Mouse (Mus musculus): ENCODE data around the gene Setd1a. TPM values are rescaled to one million over a fixed set of nuclear protein-coding genes. Genes with fewer than 3 reads are reported as not detected.
A peak's percentile ranks its signal among the peaks of the same experiment; 100 is the strongest.

Gene Setd1a
- polyA plus RNA-seq, 1 experiment from 2014 or later = 17.4 TPM

DNA sequence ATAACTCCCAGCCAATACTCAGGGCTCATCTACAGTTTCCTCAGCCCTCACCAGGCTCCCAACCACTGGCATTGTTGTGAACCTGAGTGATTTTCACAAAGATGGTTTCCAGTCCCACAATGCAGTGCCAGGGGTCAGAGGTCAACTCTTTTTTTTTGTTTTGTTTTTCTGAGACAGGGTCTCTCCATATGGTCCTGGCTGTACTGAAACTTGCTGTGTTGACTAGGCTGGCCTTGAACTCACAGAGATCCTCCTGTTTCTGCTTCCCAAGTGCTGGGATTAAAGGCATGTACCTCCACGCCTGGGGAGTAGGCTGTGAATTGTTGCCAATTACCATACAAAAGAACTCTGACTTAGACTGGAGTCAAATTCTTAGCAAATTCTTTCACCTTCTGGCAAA, 33.4 kb downstream of the Setd1a start:
- H3K4me1 ChIP-seq (replicated peaks) = 0 out of 2 replicates have a peak, but pooled peaks cover 2% of the 10 kb centered on the region
- no peak overlapping the region for H3K4me3 ChIP-seq (replicated peaks)
- ATAC-seq = no peak
- no peaks in the 10 kb centered on the region for H3K9me3 ChIP-seq
- no peaks in the 10 kb centered on the region for H3K36me3 ChIP-seq
- no peak overlapping the region for H3K27ac ChIP-seq
- no peak overlapping the region for H3K4me2 ChIP-seq (replicated peaks)
- no peak overlapping the region for H3K9ac ChIP-seq
- H3K27me3 ChIP-seq (replicated peaks) = no peaks in the 10 kb centered on the region
- 94% methylated on average over 1 of the region's 1 CpGs for WGBS

- Histone ChIP-seq H3K4me2 (replicated peaks) (no peak overlapping the region), H3K9ac (no peak overlapping the region), H3K27ac (no peak overlapping the region), H3K27me3 (replicated peaks) (no peaks in the 10 kb centered on the region), H3K4me3 (replicated peaks) (no peak overlapping the region), H3K9me3 (no peaks in the 10 kb centered on the region), H3K36me3 (no peaks in the 10 kb centered on the region), H3K4me1 (replicated peaks) (no peaks in the 10 kb centered on the region)
- no peak for ATAC-seq
- WGBS = 78% methylated on average over 10 of the region's 10 CpGs
These were observed 34.2 kb downstream of the Setd1a start for GRCm38 (mm10) chr7:127810650-127811049.

DNA sequence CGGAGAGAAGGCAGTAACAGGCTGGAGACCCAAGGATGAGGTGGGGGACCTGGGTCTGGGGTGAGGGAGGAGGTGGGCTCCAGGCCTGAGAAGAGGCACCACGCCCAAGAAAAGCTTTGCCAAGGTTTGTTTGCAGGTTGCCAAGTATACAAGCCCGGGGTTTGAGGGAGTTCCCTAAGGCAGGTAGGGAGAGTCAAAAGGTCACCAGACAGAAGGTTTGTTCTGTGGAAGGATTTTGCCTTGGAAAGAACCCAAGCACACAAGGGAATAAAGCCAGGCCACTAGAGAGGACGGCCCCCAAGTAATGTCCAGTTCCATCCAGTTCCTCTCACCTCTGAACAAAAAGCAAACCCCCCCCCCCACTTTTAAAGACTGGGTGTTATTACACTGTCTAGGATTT, 34.8 kb downstream of the Setd1a start:
- Histone ChIP-seq H3K27ac (no peak overlapping the region), H3K9me3 (no peaks in the 10 kb centered on the region), H3K9ac (no peak overlapping the region), H3K4me1 (replicated peaks) (no peaks in the 10 kb centered on the region), H3K36me3 (no peaks in the 10 kb centered on the region), H3K27me3 (replicated peaks) (no peaks in the 10 kb centered on the region), H3K4me2 (replicated peaks) (no peak overlapping the region), H3K4me3 (replicated peaks) (no peak overlapping the region)
- no peak for ATAC-seq
- WGBS = 71% methylated on average over 4 of the region's 4 CpGs

- ATAC-seq = no peak
- Histone ChIP-seq H3K4me3 (replicated peaks) (no peak overlapping the region), H3K27me3 (replicated peaks) (no peaks in the 10 kb centered on the region), H3K4me2 (replicated peaks) (no peak overlapping the region), H3K9ac (no peak overlapping the region), H3K4me1 (replicated peaks) (no peaks in the 10 kb centered on the region), H3K36me3 (no peaks in the 10 kb centered on the region), H3K9me3 (no peaks in the 10 kb centered on the region), H3K27ac (no peak overlapping the region)
- 83% methylated on average over 3 of the region's 3 CpGs for WGBS
These were observed 35.8 kb downstream of the Setd1a start for GRCm38 (mm10) chr7:127812292-127812691.

DNA sequence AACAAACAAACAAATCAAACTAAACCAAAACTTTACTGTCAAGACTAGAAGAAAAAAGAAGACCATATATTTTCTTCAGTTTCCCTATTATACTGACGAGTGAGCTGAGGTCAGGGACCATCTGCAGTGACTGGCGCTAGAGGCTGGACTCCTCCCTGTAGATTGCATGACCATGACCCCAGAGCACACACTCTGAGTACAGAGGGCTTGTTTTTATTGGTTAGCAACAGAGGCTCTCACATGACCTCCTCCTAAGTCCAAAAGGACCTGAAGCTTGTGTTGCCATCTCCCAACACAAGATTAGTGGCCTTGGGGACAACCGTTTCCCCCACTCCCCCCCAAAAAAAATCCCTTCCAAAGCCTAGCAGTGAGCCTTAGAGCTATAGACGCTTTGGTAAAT, 37.4 kb downstream of the Setd1a start:
- Histone ChIP-seq H3K27me3 (replicated peaks) (no peaks in the 10 kb centered on the region), H3K4me1 (replicated peaks) (no peaks in the 10 kb centered on the region), H3K4me2 (replicated peaks) (no peak overlapping the region), H3K4me3 (replicated peaks) (no peak overlapping the region), H3K9me3 (no peaks in the 10 kb centered on the region), H3K36me3 (no peaks in the 10 kb centered on the region), H3K27ac (peak overlapping the region; percentile 29; the same call in 1 of the 2 replicates), H3K9ac (no peak overlapping the region)
- ATAC-seq = peak; percentile 63; the same call in 1 of the 2 replicates
- WGBS = 72% methylated on average over 4 of the region's 4 CpGs

DNA sequence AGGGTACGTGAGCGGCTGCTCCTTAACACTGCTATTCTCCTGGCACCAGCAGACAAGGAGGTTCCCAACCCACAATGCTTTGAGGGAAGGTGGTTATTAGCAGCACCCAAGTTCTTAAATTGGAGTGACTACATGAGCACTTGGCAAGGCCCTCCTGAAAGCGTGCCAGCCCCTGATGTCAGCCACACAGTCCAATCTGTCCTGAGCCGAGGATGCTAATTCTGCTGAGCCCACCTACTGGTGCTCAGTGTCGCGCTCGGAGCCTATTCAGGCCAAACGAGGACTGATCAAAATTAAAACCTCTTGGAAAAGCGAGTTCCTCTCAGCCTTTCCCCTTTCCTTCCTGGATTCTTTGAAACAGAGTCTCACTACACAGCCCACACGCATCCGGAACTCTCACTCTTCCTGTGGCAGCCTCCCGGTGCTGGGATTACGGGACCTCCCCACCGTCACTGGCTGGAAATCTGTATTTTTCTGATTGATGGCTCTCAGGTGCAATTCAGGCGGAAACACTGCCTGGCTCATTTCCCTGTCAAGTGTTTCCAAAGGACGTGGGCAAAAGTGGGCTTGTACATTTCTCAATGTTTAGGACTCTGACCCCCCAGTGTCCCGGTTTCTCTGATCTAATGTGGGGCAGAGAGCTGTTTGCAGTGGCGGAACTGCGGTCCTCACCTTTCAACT, 37.9 kb downstream of the Setd1a start:
- no peaks in the 10 kb centered on the region for H3K36me3 ChIP-seq
- H3K27me3 ChIP-seq (replicated peaks) = no peaks in the 10 kb centered on the region
- WGBS = 75% methylated on average over 19 of the region's 19 CpGs
- no peaks in the 10 kb centered on the region for H3K4me1 ChIP-seq (replicated peaks)
- H3K9me3 ChIP-seq = no peaks in the 10 kb centered on the region
- ATAC-seq = no peak
- H3K4me2 ChIP-seq (replicated peaks) = no peak overlapping the region
- no peak overlapping the region for H3K4me3 ChIP-seq (replicated peaks)
- H3K27ac ChIP-seq = peak overlapping the region; percentile 29; the same call in 1 of the 2 replicates
- no peak overlapping the region for H3K9ac ChIP-seq

DNA sequence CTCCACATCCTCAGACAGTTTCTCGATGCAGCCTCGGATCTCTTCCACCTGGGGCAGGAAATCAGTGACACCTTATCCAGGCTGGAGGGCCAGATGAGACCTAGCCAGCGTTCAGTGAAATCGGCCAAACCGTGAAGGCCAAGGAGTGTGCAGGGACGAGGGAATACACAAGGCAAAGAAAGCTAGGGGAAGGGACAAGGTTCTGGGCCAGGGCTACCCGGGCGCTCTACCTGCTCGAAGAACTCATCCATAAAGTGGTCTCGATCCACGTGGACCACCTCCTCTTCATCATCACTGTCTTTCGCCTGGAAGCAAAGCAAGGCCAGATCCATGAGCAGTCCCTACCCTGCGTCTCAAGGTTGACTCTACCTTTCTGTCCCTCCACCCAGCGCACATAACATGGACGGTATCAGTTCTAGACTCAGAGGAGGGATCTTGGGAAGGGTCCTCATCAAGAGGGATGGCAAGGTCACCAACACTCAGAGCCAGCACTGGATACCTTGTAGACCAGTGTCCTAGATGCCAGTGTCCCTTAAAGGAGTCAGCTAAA, 38.7 kb downstream of the Setd1a start:
- no peak overlapping the region for H3K27ac ChIP-seq

GRCm38 (mm10) chr7:127815954-127816821, 39.7 kb downstream of the Setd1a start:
- Histone ChIP-seq H3K9me3 (no peaks in the 10 kb centered on the region), H3K36me3 (no peaks in the 10 kb centered on the region), H3K4me1 (replicated peaks) (no peaks in the 10 kb centered on the region), H3K27ac (peak overlapping the region; percentile 10), H3K27me3 (replicated peaks) (no peaks in the 10 kb centered on the region), H3K4me2 (replicated peaks) (no peak overlapping the region), H3K9ac (no peak overlapping the region), H3K4me3 (replicated peaks) (no peak overlapping the region)
- ATAC-seq = peak; percentile 18; the same call in 1 of the 2 replicates
- 54% methylated on average over 15 of the region's 15 CpGs for WGBS

More for the DNA sequence above, 38.7 kb downstream of the Setd1a start:
- no peaks in the 10 kb centered on the region for H3K9me3 ChIP-seq
- H3K4me3 ChIP-seq (replicated peaks) = no peak overlapping the region
- no peaks in the 10 kb centered on the region for H3K4me1 ChIP-seq (replicated peaks)
- no peak overlapping the region for H3K9ac ChIP-seq
- no peaks in the 10 kb centered on the region for H3K36me3 ChIP-seq
- ATAC-seq = no peak
- WGBS = 89% methylated on average over 15 of the region's 15 CpGs
- H3K4me2 ChIP-seq (replicated peaks) = no peak overlapping the region
- H3K27me3 ChIP-seq (replicated peaks) = no peaks in the 10 kb centered on the region

DNA sequence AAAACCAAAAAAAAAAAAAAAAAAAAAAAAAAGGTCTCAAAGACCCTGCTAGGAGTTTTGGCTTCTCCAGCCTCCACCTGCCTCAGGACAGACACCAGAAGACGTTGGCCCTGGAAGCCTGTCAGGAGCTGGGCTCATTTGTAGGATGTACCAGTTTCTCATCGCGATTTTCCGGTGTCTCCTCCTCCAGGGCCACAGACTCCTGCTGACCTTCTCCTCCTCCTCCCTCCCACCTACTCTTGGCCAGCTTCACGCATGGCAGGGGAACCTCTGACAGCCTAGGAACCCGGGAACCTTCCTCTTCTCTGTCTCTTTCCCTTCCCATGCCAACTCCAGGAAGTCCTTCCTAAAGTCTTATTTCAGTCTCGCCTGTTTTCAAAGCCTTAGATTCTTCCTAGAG, 40.6 kb downstream of the Setd1a start:
- Histone ChIP-seq H3K9ac (no peak overlapping the region), H3K36me3 (no peaks in the 10 kb centered on the region), H3K4me3 (replicated peaks) (no peak overlapping the region), H3K4me1 (replicated peaks) (0 out of 2 replicates have a peak, but pooled peaks cover 3% of the 10 kb centered on the region), H3K4me2 (replicated peaks) (no peak overlapping the region), H3K27me3 (replicated peaks) (no peaks in the 10 kb centered on the region), H3K27ac (no peak overlapping the region), H3K9me3 (no peaks in the 10 kb centered on the region)
- no peak for ATAC-seq
- WGBS = 79% methylated on average over 7 of the region's 7 CpGs

GRCm38 (mm10) chr7:127817776-127818175, 41.3 kb downstream of the Setd1a start:
- H3K4me1 ChIP-seq (replicated peaks) = 0 out of 2 replicates have a peak, but pooled peaks cover 3% of the 10 kb centered on the region
- H3K4me3 ChIP-seq (replicated peaks) = no peak overlapping the region
- H3K27me3 ChIP-seq (replicated peaks) = no peaks in the 10 kb centered on the region
- no peaks in the 10 kb centered on the region for H3K9me3 ChIP-seq
- ATAC-seq = no peak
- H3K4me2 ChIP-seq (replicated peaks) = no peak overlapping the region
- no peak overlapping the region for H3K27ac ChIP-seq
- H3K9ac ChIP-seq = no peak overlapping the region
- WGBS = 90% methylated on average over 5 of the region's 5 CpGs
- no peaks in the 10 kb centered on the region for H3K36me3 ChIP-seq

DNA sequence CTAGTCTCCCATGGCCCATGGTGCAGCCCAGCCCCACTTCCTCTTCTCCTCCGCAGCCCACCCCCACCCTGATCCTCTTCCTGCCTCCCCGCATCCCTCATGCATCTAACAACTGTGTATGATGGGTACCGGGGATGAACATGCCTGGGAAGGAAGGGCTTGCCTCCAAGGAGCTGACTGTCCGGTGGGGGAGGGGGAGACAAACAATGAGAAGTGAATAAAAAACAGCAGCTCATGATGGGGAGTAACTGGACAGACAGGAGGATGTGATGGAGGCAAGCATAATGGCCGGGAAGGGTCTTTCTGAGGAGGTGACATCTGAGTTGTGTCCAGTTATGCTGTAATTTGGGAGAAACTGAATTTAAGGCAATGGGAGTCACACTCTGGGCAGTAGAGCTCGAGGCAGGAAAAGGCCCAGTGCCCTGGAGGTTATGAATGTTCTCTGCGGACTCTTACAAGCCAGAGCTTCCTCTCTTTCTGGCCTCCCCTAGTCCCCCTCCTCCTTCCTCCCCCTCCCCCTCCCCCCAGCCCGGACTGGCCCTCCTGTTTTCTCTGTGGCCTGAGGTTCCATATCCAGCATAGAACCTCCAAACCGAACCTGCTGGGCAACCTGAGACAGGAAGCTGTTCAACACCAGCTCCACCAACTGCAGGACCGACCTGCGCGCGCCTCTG, 44.5 kb downstream of the Setd1a start:
- Histone ChIP-seq H3K36me3 (no peaks in the 10 kb centered on the region), H3K4me3 (replicated peaks) (no peak overlapping the region), H3K4me1 (replicated peaks) (peaks cover 7% of the 10 kb centered on the region; the same call in 1 of the 2 replicates), H3K4me2 (replicated peaks) (no peak overlapping the region), H3K27ac (0 out of 2 replicates have a peak overlapping the region, but pooled peaks have one; percentile 13), H3K9me3 (no peaks in the 10 kb centered on the region), H3K9ac (no peak overlapping the region), H3K27me3 (replicated peaks) (no peaks in the 10 kb centered on the region)
- no peak for ATAC-seq
- 53% methylated on average over 13 of the region's 13 CpGs for WGBS

GRCm38 (mm10) chr7:127822494-127822893, 46.0 kb downstream of the Setd1a start:
- H3K4me3 ChIP-seq (replicated peaks) = no peak overlapping the region
- H3K27ac ChIP-seq = no peak overlapping the region
- H3K9me3 ChIP-seq = no peaks in the 10 kb centered on the region
- no peak for ATAC-seq
- no peaks in the 10 kb centered on the region for H3K36me3 ChIP-seq
- WGBS = 92% methylated on average over 3 of the region's 3 CpGs
- peaks cover 7% of the 10 kb centered on the region; the same call in 1 of the 2 replicates for H3K4me1 ChIP-seq (replicated peaks)
- H3K9ac ChIP-seq = no peak overlapping the region
- H3K27me3 ChIP-seq (replicated peaks) = no peaks in the 10 kb centered on the region
- H3K4me2 ChIP-seq (replicated peaks) = no peak overlapping the region
